Mouse (Mus musculus) testis, adult 2 months (tissue): ENCODE data around the gene Clnk.

ENCODE experiments used
- CTCF ChIP-seq: fragments of 200-500 bp; IDR thresholded peaks from 2 replicates; pipeline ENCODE4 v1.5.1; 2012; ENCODE audit warnings: low read depth, mild to moderate bottlenecking, inconsistent platforms, low read length, moderate library complexity; ENCODE audit not compliant: control insufficient read depth, insufficient read depth, insufficient replicate concordance
- POLR2A ChIP-seq: fragments of 200-500 bp; IDR thresholded peaks from 2 replicates; pipeline ENCODE4 v1.6.1; 2012; ENCODE audit warnings: low read depth, mild to moderate bottlenecking, inconsistent platforms, low read length, moderate library complexity; ENCODE audit not compliant: control insufficient read depth

- no peak for TF ChIP-seq CTCF
- no peak for TF ChIP-seq POLR2A
Observed at GRCm38 (mm10) chr5:38899051-38899450, 22.4 kb upstream of the Clnk start.
